Mouse (Mus musculus): Measurements from ENCODE around the gene Gm11554.
"Not testable (repeated sequence)": the region's sequence is repeated elsewhere in the genome, so short reads cannot be mapped to it uniquely, and the experiment has no call there.

The Gm11554 gene

GRCm38 (mm10) chr11:99804346-99804745 lies at the start of gene Gm11554:
Gene Gm11554, minus strand, starts transcription at chr11:99804446.
- DNase-seq (ENCODE audit: low spot score in 2 of 2): not testable (repeated sequence)

- DNase-seq (ENCODE audit: low spot score in 2 of 2): no peak
Measured at GRCm38 (mm10) chr11:99851508-99851907, 47.3 kb upstream of the Gm11554 start, which contains the start of gene Krtap4-16. Gene Krtap4-16, minus strand, starts transcription at chr11:99851608.

GRCm38 (mm10) chr11:99846746-99847145 lies 42.5 kb upstream of the Gm11554 start:
- DNase-seq (ENCODE audit: low spot score in 2 of 2): no peak

- DNase-seq (ENCODE audit: low spot score in 2 of 2): no peak
Measured at GRCm38 (mm10) chr11:99842185-99842584, 37.9 kb upstream of the Gm11554 start.

- no peak for DNase-seq (ENCODE audit: low spot score in 2 of 2)
Measured at GRCm38 (mm10) chr11:99837966-99838365, 33.7 kb upstream of the Gm11554 start, which contains the start of gene 2300003K06Rik. Gene 2300003K06Rik, minus strand, starts transcription at chr11:99838066.

- not testable (repeated sequence) for DNase-seq (ENCODE audit: low spot score in 2 of 2)
Measured at GRCm38 (mm10) chr11:99815566-99815965, 11.3 kb upstream of the Gm11554 start, which contains the start of gene Gm11564. Gene Gm11564, minus strand, starts transcription at chr11:99815666.

GRCm38 (mm10) chr11:99809792-99810191 lies 5.5 kb upstream of the Gm11554 start, which contains the start of gene Krtap4-13:
Gene Krtap4-13, minus strand, starts transcription at chr11:99809892.
- DNase-seq (ENCODE audit: low spot score in 2 of 2): not testable (repeated sequence)

- not testable (repeated sequence) for DNase-seq (ENCODE audit: low spot score in 2 of 2)
Measured at GRCm38 (mm10) chr11:99798832-99799231, 5.4 kb downstream of the Gm11554 start, which contains the start of gene Gm11569. Gene Gm11569, minus strand, starts transcription at chr11:99798932.

GRCm38 (mm10) chr11:99793367-99793766 lies 10.9 kb downstream of the Gm11554 start, which contains the start of gene Gm11596:
Gene Gm11596, minus strand, starts transcription at chr11:99793467.
- DNase-seq (ENCODE audit: low spot score in 2 of 2): no peak

GRCm38 (mm10) chr11:99784900-99785299 lies 19.3 kb downstream of the Gm11554 start, which contains the start of gene Krtap4-9:
Gene Krtap4-9, plus strand, starts transcription at chr11:99785200.
- DNase-seq (ENCODE audit: low spot score in 2 of 2): not testable (repeated sequence)

- DNase-seq (ENCODE audit: low spot score in 2 of 2): no peak
Measured at GRCm38 (mm10) chr11:99780604-99781003, 23.6 kb downstream of the Gm11554 start, which contains the start of gene Krtap4-8. Gene Krtap4-8, minus strand, starts transcription at chr11:99780704.

GRCm38 (mm10) chr11:99778401-99778800 lies 25.8 kb downstream of the Gm11554 start:
- no peak for DNase-seq (ENCODE audit: low spot score in 2 of 2)

- DNase-seq (ENCODE audit: low spot score in 2 of 2): not testable (repeated sequence)
Measured at GRCm38 (mm10) chr11:99772813-99773212, 31.4 kb downstream of the Gm11554 start, which contains the start of gene Gm11595. Gene Gm11595, minus strand, starts transcription at chr11:99772913.

GRCm38 (mm10) chr11:99768410-99768809 lies 35.8 kb downstream of the Gm11554 start:
- no peak for DNase-seq (ENCODE audit: low spot score in 2 of 2)

GRCm38 (mm10) chr11:99758877-99759276 lies 45.4 kb downstream of the Gm11554 start:
- DNase-seq (ENCODE audit: low spot score in 2 of 2): no peak
